Mouse (Mus musculus) frontal cortex, postnatal 36 days (tissue): Measurements from ENCODE around the gene Rhbdf1.
"Not testable (repeated sequence)": the region's sequence is repeated elsewhere in the genome, so short reads cannot be mapped to it uniquely, and the experiment has no call there.

ENCODE experiments used
- DNase-seq, 2 experiments: peaks; one replicate each; pipeline ENCODE4 v3.0.0; 2022; ENCODE audit warnings: low spot score in 2 of 2

Gene Rhbdf1

DNA sequence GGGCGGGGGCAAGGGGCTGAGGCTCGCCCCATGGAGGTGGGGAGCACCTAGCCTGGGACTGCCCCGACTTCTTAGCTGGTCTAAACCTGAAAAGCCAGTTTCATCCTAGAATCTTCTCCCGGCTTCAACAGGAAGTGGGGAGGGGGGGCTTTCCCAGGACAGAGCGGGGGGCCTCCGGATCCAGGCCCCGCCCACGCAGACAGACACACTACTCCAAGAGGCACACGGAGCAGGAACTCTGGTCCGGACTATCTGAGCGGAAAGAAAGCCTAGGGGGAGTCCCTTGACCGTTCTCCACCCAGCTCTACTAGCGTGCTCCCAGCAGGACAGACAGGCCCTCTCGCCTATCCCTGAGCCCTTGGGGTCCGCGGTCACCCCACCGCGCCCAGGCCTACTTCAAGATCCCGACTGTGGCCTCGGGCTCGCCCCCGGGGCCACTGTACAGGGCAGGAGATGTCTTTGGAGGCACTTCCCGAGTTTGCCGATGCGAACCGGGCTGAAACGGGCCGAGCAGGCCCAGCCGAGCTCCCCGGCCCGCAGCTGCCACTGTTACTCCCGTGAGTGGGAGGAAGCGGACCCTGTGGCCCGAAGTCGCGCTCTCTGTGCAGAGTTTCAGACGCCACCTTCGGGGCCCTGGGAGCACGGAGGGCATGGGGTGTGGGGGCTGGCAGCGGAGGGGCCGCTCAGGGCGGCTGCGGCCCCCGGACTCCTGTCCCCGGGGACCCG, 712 bp downstream of the Rhbdf1 start:
- no peak for DNase-seq

GRCm38 (mm10) chr11:32220607-32221224, 1.4 kb downstream of the Rhbdf1 start:
- no peak for DNase-seq

- DNase-seq: no peak
Measured at GRCm38 (mm10) chr11:32219287-32219686, 2.8 kb downstream of the Rhbdf1 start.

DNA sequence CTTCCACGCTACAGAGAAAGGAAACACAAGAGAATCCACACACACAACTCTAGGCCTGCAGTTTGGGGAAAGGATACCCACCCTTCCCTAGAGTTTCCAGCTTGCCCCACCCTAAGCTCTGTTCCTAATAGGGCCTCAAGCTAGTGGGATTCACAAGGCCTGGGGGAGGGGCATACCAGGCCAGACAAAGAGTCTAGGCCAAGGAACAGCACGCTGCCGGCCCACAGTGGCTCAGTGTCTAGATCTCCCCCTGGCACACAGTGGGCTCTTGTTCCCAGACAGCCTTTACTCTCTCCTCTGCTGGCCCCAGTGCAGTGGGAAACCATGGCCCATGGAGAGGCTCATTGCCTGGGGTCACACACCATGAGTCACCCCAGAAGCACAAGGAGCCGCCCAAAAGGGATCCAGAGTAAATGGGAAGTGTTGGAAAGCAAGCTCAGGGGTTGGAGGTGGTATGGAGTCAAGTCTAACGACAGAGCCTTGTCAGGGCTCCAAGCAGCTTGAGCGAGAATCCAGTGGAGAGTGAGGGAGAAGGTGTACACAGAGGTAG, 3.5 kb downstream of the Rhbdf1 start:
- no peak for DNase-seq

GRCm38 (mm10) chr11:32216851-32217250, 5.2 kb downstream of the Rhbdf1 start:
- DNase-seq: no peak

GRCm38 (mm10) chr11:32215372-32216162, 6.5 kb downstream of the Rhbdf1 start:
- no peak for DNase-seq

DNA sequence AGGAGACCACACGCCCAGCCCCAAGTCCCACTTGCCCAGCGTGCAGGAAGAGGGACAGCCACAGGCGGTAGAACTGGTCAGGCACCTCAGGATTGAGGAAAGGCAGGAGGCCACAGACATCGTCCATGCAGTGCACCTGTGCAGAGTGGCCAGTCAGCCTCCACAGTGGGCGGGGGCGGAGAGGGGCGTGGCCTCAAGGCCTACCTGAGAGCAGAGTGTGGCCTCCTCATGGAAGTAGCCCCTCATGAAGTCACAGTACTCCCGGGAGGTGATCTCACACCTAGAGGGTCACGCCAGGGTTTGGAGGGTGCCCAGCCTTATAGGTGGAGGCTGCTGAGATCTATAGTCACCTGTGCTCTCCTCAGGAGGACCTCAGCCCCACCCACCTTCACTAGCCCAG, 11.5 kb downstream of the Rhbdf1 start:
- DNase-seq: no peak

DNA sequence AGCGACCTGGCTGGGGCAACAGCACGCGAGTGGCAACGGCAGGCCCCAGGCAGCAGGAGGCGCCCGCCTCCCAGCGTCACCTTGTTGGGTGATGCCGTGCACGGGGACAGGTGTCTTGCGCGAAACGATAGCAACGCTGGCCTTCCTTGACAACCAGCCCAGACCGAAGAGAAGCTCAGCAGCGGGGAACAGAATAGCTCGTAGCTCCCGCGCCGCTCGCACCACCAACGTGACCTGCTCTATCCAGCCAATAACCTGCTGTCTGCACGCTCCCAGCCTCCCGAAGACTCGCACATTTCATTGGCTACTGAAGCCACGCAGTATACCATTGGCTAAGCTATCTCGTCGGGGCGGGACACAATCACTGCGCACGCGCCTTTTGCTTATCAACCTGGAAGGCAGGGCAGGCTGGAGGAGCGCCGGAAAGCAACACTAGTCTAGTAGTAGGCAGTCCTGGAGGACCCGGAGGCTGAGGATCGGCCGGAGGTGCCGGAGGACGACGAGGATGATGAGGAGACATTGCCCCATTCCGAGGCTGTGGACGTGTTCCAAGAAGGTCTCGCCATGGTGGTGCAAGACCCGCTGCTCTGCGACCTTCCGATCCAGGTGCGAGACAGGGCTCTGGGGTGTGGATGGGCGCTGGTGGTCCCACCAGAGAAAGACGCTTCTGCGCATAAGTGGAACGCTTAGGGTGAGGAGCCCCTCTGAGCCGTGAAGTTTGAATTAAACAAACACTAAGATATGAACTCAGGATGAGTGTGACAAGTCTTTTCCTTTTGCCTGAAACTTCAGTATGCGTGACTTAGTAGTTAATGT, 16.8 kb downstream of the Rhbdf1 start, which contains the start of gene Snrnp25:
Gene Snrnp25, plus strand, starts transcription at position 358 of the 816 bp plus-strand sequence.
- DNase-seq: peak; percentile 93 to 97

GRCm38 (mm10) chr11:32201922-32202685, 20.0 kb downstream of the Rhbdf1 start:
- no peak for DNase-seq

DNA sequence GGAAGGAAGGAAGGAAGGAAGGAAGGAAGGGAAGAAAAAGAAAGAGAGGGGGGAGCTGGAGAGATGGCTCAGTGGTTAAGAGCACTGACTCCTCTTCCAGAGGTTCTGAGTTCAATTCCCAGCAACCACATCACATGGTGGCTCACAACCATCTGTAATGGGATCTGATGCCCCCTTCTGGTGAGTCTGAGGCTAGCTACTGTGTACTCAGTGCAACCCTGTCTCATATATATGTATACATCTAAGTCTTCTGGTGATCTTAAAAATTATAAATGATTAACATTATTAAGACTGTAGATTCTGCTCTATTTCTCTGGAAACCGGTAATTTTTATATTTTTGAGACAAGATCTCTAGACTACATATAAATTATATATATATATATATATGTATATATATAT, 21.1 kb downstream of the Rhbdf1 start:
- not testable (repeated sequence) for DNase-seq

DNA sequence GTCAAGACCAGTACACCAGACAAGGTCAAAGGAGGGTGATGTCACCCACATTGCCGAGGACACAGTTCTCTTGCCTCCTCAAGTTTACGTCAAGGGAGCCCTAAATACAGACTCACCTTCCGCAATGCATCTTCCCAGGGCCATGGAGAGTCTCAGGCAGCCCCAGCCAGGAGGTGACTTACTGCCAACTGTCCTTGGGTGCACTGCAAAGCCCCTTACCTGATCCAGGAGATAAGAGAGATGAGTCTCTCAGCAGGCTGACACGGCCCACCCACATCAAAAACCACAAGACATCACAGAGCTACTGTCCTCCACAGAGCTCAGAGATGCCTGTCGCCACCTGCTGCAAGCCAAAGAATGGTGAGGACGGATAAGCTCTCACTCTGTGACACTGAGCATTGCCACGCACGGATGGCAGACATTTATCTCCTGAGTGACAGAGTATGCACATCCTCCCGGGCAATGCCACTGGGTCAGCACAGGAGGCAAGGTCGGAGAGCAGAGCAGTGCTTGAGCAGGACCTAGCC, 22.0 kb downstream of the Rhbdf1 start, which contains the start of gene Il9r:
Gene Il9r, minus strand, starts transcription at position 205 of the 527 bp plus-strand sequence.
- no peak for DNase-seq

- no peak for DNase-seq
Measured at GRCm38 (mm10) chr11:32199230-32199629, 22.9 kb downstream of the Rhbdf1 start.

DNA sequence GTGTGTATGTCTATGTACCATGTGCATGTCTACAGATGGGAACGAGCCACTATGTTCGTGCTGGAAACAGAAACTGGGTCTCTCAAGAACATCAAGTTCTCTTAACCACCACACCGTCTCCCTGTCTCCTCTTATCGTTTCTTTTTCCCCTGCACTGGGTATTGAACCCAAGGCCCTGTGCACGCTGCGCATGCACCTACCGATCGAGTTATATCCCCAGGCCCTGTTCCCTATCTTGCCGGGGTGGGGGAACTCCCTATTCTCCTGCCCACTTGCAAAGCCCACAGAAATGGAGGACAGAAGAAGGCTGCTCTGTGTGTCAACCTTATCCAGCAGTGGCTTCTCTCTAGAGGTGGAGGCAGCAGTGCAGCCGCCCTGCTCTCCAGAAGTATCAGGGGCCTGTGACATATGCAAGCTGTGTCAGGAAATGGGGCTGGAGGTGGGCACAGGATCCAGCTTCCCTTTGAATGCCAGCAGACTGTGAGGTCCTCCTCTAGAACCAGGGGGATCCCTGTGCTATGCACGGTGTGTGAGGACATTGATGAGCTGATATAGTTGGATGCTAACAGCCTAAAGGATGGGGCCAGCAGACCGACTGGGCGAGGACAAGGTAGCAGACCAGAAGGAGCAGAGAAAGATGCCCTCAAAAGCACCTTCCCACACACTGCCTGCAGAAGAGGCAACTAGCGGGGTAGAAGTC, 23.7 kb downstream of the Rhbdf1 start:
- no peak for DNase-seq

DNA sequence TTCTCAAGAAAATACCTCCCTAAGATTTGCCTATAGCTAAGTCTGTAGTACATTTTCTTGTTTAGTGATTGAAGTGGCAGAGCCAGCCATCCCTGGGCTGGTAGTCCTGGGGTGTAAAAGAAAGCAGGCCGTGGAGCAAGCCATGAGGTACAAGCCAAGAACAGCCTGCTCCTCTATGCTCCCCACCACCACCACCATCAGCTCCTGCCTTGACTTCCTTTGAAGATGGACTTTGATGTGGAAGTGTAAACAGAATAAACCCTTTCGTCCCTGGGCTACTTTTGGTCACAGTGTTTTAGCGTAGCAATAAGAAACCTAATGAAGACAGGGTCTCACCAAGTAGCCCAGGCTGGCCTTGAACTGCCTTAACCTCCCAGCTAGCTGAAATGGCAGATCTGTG, 24.3 kb downstream of the Rhbdf1 start:
- no peak for DNase-seq

DNA sequence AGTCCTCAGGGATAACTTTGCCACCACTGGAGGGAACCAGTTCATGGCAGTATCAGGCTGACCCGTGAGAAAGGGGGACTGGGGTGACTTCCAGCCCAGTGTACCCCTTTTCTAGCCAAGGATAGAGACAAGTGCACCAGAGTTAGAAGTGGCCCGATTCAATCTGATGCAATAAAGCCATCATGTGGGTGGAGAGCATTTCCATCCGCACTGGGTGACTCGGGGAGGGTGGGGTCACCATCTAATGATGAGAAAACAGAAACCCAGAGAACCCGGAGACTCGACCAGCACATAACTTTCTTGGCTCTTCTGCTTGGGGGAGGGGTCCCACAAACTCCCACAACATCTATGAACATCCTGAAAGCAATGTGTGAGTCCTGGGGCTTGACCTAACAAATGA, 25.4 kb downstream of the Rhbdf1 start:
- DNase-seq: no peak

- no peak for DNase-seq
Measured at GRCm38 (mm10) chr11:32195867-32196540, 26.1 kb downstream of the Rhbdf1 start.

- DNase-seq: no peak
Measured at GRCm38 (mm10) chr11:32194626-32195025, 27.5 kb downstream of the Rhbdf1 start.

DNA sequence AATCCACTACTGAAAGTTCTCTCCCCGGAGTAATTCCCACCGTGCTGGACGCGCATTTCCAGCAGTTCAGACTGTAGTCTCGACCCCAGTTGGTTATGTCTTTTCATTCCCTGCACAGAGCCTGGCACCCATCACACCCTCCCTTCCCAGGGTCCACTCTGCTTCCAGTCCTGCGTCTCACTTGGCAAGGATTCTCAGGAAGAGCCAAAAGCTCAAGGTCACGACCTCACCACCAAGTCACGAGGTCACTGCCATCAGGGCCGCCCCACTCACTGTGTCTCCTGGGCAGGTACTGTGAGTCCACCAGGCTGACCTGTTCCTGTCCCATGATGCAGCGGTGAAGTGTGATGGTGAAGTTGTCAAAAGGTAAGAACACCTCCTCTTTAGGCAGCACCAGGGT, 28.0 kb downstream of the Rhbdf1 start:
- no peak for DNase-seq

- DNase-seq: no peak
Measured at GRCm38 (mm10) chr11:32193156-32193555, 28.9 kb downstream of the Rhbdf1 start.
